Mouse (Mus musculus): Measurements from ENCODE around the gene Kirrel. TPM values are rescaled to one million over a fixed set of nuclear protein-coding genes. Genes with fewer than 3 reads are reported as not detected.

Gene Kirrel
- 14.4 and 19.6 TPM in 2 replicates for polyA plus RNA-seq (2012; rRNA removed)

DNA sequence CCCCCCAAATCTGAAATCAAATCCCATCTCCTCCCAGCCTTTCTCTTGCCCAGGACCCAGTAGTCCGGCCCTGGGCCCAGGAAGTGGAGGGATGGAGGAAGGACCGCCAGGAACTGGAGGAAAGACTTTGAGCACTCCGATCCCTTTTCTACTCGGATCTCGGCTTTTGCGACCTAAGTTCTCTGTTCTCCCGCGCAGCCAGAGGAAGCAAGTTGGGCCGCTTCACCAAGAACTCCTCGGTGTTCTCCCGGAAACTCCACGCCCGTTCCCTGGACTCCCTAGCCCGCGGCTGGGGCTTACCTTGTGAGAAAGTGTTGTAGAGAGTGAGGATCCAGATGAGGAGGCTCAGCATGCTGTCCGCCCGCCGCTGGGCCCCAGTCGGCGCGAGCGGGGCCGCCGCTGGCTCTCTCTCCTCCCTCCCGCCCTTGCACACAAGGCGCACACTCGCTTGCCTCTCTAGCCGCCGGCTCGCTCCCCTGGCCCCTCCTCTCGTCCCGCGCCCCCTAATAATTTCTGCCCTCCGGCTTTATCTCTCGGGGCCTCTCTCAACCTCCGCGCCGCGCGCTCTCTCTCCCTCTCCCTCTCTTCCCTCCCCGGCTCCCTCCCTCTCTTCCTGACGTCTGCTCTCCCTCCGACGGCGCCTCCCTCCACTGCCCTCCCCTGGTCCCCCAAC, at the start of gene Kirrel:
Gene Kirrel, minus strand, starts transcription at position 652 of the 673 bp plus-strand sequence.
- DNase-seq (ENCODE audit: low read depth): no peak

DNA sequence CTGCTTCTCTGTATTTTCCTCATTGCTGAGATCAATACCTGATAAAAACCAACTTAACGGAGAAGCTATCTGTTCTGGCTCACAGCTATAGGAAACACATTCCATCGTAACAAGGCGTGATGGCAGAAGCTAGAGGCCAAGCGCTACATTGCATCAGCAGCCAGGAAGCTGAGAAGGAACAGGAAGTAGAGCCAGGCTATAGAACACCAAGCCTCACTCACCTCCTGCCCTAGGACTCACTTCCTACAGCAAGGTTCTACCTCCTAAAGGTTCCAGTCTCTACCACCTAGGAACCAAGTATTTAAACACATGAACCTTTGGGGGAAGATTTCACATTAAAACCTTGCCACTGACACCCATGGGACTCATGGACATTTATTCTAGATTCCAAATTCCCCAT, 49.1 kb upstream of the Kirrel start:
- no peak for DNase-seq (ENCODE audit: low read depth)

DNA sequence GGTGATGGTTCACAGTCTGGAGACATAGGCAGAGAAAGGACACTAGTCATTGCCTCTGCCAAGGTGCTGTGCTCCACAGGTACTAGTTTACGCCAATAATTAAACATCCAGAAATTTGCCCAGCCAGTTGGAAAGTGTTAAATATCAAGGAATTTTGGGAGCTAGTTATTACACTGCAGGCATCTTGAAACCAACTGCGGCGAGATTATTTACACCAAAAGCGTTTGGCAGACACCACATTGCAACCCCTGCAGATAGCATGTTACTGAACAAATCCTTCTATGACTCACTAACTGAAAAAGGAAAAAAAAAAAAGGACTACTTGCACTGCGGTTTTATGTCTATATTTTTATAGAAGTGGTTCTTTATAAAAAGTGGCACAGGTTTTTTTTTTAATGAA, 47.8 kb upstream of the Kirrel start:
- no peak for DNase-seq (ENCODE audit: low read depth)

DNA sequence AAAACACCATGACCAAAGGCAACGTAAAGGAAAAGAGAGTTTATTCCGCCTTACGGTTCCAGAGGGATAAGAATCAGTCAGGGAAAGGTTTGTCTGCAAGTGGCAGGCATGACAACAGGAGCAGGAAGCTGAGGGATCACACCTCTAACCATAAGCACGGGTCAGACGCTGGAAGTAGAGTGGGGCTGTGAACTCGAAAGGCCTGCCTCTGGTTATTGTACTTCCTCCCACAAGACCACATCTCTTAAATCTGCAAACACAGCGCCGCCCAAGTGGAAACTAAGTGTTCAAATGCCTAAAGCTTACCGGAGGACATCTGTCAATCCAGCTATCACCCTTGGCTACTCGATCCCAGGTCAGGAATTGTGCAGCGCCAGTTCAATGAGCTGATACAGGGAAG, 40.6 kb upstream of the Kirrel start:
- DNase-seq (ENCODE audit: low read depth): no peak

DNA sequence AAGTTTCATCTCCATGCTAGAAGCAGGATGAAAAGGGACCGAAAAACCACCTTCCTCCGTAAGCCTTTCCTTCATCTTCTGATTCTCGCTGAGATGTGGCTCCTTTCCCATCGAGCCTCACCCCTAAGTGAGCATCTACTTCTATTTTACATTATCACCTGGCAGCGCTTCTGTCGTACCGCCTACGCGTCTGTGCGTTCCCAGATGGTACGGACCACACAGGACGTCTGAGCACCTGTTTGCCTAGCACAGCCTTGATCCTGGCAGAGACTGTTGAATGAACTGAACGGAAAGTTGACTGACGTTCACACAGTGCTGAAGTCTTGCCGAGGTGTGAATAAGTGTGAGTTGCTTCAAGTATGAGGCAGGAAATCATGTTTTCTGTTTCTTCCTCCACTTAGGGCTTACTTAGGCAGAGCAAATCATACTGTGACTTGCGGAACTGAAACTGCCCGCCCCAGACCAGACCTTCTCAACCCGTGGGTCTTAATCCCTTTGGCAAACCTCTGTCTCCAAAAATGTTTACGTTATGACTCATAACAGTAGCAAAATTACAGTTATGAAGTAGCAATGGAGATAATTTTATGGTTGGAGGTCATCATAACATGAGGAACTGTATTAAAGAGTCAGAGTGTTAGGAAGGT, 39.8 kb upstream of the Kirrel start:
- DNase-seq (ENCODE audit: low read depth): no peak

DNA sequence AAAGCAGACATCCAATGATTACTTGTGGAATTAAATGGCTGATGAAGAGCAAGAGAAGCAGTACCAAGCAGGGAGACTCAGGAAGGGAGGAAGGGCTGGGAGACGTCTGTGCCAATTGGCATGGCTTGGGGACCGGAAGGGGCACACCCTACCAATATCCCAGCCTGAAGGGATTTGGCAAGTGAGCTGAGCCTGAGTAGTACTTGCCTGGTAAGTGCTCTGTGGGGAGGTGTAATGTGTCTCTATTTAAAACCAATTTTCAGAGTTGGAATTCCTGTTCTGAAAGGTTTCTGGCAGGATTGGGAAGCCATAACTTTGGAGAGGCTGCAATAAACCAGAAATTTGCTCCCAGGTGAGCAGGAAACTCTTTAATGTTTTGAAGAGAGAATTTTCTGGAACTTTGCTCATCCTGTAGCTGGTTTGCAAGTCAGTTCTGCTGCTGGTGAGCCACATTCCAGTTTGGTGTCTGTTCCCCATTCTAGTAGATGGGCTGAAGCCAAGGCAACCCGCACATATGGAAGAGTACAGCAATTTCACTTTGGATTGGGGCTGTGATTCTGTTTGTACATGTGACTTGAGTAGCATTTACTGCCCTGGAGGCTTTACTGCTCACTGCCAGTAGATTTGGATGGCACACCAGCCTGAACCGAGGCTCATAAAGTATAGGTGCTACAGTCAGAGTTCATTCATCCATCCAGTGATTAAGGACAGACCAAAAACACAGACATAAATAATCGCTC, 32.0 kb upstream of the Kirrel start:
- no peak for DNase-seq (ENCODE audit: low read depth)

DNA sequence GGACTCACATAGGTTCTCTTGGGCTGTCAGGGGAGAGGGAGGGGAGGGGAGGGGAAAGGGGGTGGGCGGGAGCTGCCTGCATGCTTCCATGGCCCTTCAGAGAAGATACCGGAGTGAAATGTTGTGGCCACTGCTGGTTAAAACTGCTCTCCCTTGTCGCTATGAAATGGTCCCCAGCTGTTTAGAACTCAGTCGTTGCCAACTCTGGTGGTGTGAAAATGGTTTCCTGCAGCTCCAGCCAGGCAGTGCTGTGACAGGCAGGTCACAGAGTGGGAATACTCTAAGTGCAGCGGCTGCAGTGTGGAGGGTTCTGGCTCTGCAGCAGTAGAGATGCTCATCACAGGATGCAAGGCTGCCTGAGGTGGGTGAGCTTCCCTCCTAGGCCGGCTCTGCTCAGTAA, 22.1 kb upstream of the Kirrel start:
- no peak for DNase-seq (ENCODE audit: low read depth)

DNA sequence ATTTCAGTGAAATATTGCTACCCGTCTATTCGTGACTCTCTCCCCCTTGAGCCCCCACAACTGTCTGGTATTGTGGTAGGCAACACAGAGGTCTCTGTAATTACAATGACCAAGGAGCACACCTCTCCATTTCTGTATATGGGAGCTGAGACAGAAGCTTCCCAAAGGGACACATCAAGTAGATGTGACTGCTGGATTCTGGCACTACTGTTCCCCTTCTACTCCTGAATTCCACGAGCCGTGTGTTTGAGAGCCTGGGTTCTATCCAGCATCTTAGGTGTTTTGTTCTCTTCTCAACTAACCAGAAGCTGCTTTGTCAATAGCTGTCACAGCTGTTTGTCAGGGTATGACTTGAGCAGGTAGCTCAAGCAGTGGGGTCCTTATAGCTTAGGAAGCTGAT, 20.5 kb upstream of the Kirrel start:
- DNase-seq (ENCODE audit: low read depth): no peak

DNA sequence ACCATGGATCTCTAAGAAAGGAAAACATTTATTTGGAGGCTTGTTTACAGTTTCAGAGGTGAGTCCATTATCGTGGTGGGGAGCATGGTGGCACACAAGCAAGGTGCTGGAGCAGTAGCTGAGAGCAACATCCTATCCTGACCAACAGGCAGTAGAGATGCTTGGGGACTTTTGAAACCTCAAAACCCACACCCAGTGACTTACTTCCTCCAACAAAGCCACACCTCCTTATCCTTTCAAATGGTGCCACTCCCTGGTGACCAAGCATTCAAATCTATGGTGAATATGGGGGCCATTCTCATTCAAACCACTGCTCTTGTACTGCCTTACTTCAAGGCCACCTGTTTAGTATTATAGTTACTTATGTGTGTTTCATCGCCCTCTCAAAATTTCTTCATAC, 20.0 kb upstream of the Kirrel start:
- no peak for DNase-seq (ENCODE audit: low read depth)

DNA sequence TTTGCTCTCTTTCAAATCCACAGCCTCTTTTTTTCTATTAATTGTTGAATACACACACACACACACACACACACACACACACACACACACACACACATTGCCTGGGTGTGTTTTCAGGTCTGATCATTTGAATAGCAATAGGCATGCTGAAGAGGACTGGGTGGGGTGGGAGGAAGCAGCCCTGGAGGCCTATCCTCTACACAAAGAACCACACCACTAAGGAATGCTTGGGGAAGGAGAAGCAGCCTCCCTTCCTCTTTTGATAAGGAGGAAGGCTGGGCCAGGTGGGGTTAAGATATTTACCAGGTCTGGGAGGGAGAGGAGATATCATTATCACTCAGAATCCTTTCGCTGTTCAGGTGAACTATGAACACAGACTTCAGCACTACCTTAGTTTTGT, 19.2 kb upstream of the Kirrel start:
- no peak for DNase-seq (ENCODE audit: low read depth)

DNA sequence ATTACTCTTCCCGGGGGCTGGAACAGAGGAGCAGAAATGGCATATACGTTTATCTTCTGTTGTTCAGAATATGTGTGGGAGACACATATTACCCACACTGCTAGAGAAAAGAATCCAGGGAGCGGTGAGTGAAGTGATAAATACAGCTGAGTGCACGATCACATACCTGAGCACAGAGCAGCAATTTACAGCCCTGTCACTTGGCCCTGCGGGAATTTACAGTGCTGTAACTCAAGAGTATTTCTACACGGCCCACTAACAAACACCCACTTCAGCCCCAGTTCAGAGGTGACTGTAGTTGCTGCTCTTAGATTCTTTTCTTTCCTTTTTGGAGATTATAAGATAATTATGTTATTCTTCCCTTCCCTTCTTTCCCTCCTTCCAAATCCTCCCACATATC, 18.8 kb upstream of the Kirrel start:
- no peak for DNase-seq (ENCODE audit: low read depth)

DNA sequence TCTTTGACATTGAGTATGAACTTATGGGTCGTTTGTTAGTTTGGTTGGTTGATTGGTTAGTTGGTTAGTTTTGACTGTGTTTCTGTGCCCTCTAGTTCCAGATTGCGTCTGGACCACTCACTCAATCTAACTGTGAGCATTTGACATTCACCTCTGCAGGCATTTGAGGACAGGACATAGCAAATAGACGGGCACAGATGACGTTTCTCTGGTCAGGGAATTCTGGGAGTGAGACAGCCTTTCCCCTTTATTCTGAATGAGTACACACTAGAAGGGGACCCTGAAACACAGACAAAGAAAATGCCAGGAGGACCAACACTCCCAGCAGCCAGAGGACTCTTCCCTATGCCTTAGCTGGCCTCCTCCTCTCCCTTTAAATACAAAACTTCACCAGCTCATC, 2.1 kb upstream of the Kirrel start:
- no peak for DNase-seq (ENCODE audit: low read depth)

DNA sequence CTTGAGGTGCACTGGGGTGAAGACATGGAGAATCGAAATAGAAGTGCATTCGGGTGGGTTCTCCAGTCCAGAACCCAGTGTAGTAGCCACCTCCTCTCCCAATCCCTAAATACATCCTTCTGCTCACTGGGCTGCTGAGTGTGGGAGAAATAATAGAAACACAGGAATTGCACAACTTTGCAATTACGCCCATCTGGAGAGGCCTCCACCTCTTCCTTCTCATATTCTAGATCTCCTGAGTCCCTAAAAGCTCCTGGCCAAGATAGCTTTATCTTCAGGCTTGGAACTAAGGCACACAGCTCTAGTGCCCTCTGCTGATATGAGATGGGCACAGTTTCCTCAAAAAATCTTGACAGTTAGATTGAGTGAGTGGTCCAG, 880 bp upstream of the Kirrel start:
- DNase-seq (ENCODE audit: low read depth): no peak

DNA sequence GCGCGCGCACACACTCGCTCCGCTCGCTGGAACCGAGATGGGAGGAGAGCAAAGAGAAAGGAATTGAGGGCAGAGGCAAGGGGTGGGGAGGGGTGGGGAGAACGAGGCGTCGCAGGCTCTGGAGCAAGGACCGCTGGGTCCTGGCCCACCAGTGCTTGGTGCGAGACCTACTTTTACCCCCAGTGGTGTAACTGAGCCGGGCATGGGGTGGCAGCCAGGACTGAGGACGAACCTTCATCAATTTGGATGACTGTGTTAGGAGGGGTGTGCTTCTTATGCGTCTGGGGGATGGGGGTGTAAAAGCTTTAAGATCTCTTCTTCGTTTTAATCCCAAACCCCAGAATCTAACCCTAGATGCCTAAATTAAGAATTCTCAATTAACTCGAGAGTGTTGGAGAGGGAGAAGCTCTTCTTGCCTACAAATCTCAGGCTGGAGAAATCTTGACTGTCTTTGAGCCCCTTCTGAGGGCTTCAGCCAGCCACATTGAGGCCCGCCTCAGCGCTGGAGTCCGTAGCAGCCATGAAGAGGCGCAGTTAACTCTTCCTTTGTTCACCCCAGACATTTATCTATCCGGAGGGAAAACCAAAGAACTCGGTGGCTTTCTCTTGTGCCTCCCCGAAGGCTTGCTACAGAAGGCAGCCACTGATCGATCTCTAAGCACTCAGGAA, 356 bp upstream of the Kirrel start:
- DNase-seq (ENCODE audit: low read depth): no peak

DNA sequence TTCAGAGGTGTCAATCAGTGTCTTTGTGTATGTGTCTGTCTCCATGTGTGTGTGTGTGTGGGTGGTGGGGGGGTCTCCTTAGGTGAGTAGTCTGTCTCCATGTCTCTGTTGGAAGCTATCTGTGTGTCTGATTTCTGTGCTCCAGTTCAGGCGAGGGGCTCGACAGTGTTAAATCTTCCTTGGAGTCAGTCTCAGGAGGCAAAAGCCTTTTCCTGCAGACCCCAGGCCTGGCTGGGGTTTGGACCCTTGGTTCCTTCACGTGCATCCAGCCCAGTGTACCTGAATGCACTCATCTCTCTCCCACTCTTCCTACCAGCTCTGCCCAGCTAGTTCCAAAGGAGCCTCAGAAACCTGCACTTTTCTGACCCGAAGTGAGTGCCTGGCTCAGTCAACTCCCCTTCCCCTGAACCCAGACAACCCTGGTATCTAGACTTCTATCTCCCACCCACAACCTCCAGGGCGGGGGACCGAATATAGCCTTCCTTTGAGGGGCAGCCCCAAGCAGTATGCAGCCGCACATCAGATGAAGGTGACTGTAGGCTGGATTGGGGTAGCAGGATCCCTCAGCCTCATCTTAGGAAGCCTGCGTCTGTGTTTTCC, 961 bp downstream of the Kirrel start:
- no peak for DNase-seq (ENCODE audit: low read depth)

DNA sequence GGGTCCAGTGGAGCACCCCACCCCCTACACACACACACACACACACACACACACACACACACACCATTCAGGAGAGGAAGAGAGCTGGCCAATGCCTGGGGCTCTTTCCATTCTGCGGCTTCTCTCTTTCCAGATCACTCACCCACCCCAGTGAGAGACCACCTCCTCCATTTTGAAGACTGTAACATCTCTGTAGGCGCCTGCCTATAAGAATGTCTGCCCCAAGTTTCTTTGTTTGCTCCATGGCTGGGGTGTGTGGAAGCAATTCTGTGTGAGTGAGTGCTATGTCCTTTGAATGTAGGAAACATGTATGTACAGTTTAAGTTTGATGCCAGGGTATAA, 1.5 kb downstream of the Kirrel start:
- no peak for DNase-seq (ENCODE audit: low read depth)

DNA sequence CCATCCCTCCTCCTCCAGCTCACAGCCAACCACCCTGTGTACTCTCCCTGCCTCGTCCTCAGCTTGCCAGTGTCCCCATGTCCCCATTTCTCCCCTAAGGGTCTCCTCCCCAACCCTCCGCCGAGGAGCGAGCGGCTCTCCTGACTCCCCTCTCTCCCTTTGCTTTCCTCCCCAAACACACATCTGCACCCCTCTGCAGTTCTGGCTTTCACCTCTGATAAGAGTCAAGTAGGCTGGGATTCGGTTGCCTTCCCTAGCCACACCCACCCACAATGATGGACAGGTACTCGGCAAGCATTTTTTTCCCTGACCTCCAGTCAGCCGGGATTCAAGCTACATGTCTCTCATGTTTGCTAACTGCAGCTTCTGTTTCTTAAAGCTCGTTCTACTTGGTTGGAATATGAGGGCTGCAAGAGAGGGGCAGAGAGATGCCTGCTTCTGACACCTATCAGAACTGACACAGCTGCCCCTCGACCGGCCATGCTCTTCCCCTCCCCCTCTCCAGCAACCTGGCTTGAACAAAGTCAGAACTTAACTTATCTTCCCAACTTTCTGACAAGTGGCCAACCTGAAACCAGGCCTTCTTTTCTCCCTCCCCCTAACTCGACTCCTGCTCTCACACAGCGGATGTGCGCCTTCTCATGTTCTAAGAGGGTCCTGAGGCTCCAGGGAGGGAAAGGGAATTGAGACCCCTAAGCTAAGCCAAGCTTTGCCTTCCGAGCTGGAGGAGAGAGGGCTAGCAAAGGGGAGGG, 2.0 kb downstream of the Kirrel start:
- DNase-seq (ENCODE audit: low read depth): no peak

DNA sequence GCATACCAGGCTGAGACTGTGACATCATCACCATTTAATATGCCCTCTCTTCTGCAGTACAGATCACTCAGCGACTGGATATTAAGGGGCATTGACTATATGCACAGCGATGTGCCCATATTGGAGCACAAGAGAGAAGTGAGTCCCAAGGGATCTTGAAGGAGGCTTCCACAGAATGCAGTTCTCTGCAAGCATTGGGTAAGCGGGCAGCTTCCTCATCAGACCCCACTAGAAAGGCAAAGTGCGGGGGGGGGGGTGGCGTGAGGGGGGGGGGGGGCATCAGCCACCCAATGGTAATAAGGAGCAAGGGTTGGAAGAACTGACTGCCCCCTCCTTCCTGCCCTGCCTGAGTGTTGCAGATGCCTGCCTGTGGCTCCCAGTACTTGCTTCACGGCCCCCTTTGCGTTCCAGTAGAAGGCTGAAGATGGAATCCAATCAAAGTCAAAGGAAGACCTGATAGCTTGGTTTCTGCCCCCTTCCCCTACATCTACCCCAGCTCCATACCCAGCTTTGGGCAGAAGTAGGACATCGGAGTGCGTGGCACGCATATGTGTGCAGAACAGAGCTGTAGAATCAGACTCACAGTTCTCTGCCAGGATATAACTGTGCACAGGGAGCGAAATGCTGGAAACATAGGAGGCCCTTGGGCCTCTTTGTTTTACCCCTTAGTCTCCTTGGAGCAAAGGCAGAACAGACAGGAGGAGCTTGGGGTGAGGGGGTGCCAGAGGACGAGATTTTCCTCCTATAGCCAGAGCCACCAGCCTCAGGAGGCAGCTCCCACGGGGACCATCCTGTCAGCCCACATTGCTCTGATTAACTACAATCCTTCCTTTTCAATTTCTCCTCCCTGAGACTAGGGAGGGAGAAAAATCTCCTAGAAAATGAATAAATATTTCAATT, 3.1 kb downstream of the Kirrel start:
- no peak for DNase-seq (ENCODE audit: low read depth)

DNA sequence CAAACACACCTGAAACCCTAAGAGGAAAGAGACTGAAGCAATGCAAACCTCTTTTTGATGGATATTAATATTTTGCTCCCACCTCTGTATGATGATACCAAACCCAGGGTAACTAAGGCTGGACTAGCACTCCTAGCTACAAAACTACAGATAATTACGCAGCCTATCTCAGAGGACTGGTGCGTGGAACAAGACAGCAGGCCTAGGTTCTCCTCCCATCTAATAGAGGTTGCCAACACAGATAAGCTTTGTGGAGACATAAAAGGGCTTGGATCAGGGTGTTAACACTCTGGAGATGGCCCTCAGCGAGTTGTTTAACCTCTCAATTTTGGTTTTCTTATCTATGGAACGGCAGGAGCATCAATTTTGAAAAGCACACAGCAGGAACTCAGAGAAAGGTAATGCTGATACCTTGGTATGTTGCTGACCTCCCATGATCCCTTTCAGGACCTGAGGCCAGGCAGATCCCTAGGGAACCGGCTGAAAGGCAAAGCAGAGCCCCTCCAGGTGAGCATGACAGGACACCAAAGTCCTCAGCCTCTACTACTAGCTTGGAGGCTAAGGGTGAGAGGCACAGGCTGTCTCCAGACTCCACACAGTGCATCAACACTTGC, 5.0 kb downstream of the Kirrel start:
- DNase-seq (ENCODE audit: low read depth): no peak

DNA sequence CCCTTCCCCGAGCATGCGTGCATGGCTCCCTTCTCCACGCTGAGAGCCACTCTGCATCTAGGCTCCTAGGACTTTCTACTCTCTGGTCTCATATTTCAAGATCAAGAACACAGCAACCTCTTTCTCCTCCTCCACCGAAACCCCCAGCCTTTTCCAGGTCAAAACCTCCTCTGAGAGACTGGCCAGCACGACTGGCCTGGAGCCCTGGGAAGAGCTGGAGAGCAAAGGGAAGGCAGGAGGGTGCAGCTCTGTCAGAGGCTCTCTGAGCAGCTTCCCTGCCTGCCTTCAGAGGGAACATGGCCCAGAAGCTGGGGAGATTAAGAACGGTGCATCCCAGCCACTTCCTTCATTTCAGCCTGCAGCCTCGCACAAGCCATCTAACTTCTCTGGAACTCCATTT, 5.8 kb downstream of the Kirrel start:
- no peak for DNase-seq (ENCODE audit: low read depth)
